Mouse (Mus musculus) adrenal gland, adult 8-10 months (tissue): Measurements from ENCODE around the gene Plscr3. TPM values are rescaled to one million over a fixed set of nuclear protein-coding genes. Genes with fewer than 3 reads are reported as not detected.
A peak's percentile ranks its signal among the peaks of the same experiment; 100 is the strongest.
"Not testable (repeated sequence)": the region's sequence is repeated elsewhere in the genome, so short reads cannot be mapped to it uniquely, and the experiment has no call there.

ENCODE experiments used
- DNase-seq: peaks from one replicate; pipeline ENCODE4 v3.0.0; 2022
- total RNA-seq, 4 experiments: library from RNA; stranded (reverse); gene quantifications; 2 replicates each; pipeline ENCODE4 v1.2.4; 2022

Plscr3 gene
- total RNA-seq, 4 experiments from 2014 or later: 40.2 to 69.1 (median 62.1) TPM

DNA sequence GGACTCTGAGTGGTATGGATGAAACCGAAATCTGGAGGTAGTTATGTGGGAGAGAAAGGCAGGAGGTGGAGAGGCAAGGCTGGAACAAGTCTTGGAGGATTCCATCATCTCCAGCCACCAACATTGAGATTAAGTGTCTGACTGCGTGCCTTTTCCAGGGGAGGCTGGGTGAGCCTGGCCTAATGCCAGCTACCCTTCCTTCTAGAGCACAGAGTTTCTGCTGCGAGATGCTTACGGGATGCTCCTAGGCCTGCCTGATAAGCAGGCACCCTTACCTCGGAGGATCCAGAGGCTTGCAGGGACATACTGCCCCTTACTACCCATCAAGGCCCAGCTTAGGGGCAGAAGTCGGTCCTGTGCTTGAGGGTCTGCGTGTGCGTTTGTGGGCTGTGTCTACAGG is 12.6 kb upstream of the Plscr3 start:
- DNase-seq: no peak

DNA sequence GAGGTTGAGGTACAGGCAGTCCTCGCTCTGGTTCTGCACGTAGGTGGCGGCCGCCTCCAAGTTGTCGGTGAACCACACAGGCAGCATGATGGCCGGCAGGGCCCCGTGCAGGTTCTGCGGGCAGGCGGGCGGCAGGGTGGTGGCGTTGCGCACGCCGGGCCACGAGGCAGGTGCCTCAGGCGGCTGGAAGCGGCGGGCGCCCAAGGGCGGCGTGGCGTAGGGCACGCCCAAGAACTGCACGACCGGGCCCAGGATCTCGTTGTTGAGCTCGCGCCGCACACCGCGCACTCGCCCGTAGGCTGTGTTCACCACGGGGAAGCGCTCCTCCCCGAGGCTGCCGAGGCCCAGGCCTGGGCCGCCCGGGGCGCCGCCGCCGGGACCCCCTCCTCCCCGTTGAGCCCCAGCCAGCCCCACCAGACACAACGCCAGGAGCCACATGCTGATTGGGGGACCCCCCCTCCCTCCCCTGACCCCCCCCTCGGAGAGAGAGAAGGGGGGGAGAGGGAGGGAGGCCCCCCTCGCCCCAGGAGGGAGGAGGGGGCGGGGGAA is 12.1 kb upstream of the Plscr3 start:
- no peak for DNase-seq

DNA sequence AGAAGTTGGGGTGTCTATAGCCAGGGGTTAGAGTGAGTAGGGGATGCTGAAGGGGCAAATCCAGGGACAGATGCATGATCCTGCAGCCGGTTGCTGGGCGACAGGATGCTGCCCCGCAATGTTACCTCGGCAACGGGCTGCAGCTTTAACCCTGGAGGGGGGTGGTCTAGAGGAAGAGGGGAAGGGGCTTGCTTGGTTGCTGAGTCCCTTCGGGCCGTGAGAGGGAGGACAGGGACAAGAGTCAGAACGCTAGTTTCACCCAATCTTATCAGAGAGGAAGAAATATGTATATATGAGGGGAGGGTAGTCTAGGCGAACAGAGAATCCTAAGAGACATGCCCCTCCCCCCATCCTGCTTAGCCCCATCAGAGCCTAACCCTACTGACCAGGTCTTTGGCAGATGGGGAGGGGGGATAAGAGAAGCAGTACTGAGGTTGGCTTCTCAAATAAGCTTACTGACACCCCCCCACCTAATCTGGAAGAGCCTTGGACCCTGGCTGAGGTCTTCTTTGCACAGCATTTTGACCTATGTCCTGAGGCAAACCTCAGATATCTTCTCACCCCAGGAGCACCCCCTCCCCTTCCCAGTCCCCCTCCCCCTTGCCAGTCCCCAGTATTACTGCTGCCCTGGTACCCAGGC is 10.7 kb upstream of the Plscr3 start:
- no peak for DNase-seq

DNA sequence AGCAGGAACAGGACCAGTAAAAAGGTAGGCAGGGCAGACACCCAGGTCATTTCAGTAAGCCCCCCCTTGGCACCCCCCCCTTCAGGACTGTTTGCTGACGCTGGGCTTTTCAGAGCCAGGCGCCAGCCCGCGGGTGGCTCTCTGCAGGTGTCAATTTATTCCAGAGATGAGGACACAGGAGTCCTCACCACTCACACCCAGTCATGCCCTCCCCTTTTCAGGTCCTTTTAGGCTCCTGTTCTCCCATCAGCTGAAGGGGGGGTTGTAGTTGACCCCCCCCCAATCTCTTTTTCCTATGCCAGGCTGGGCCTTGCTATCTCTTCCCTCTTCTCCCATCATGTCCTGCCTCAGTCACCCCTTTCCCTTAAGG is 10.2 kb upstream of the Plscr3 start:
- no peak for DNase-seq

DNA sequence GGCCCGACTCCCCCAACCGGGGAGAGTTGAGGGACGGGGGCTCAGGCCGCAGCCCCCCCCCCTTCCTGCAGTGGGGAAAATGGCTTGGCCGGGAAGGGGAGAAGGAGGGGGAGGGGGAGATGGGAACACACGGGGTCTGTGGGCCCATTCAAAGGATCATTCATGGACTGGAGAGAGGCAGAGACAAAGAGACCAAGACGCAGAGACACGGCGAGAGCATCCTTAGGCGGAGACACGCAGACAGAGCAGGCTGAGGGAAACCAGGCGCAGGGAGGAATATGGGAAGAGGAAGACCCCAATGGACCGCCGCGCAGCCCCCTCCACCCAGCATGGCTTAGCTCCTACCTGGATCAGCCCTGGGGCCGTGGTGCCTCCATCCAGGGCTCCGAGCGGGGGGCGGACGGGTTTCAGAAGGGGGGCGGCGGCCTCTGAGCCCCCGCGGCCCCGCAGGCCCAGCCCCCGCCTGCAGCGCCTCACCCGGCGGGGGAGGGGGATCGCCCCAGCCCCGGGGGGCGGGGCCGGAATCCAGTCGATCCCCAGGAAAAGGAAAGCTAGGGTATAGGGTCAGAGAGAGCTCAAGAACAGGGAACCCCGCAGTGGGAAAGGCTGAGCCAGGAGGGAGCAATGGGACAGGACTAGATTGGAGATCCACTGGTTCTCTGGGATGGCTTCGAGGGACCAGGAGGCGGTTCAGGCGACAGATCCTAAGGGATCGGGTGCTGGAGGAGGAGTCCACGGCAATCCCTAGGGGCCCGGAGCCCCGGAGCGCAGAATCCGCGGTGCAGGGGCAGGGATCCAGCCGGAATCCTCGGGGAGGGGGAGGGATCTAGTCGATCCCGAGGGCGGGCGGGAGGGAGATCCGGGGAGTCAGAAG is 9.2 kb upstream of the Plscr3 start:
- DNase-seq: peak; percentile 31

DNA sequence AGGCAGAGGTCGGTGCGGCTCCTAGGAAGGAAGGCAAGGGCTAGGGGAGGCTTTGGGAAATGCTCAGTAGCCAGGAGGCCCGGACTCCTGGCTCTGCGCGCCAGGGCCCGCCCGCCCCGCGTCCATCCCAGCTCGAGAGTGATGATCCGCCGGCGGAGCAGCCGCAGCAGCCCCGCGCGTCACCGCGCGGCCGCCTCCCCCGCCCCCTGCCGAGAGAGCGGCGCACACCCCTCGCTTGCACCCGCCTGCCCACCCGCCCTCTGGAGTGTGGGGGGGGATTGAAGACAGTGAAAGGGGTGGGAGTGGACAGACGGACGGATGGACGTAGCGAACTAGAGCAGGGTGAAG is 8.6 kb upstream of the Plscr3 start, which contains the start of gene Nlgn2:
TSS of gene Nlgn2 (minus strand) at position 181 of the 348 bp plus-strand sequence.
- no peak for DNase-seq

DNA sequence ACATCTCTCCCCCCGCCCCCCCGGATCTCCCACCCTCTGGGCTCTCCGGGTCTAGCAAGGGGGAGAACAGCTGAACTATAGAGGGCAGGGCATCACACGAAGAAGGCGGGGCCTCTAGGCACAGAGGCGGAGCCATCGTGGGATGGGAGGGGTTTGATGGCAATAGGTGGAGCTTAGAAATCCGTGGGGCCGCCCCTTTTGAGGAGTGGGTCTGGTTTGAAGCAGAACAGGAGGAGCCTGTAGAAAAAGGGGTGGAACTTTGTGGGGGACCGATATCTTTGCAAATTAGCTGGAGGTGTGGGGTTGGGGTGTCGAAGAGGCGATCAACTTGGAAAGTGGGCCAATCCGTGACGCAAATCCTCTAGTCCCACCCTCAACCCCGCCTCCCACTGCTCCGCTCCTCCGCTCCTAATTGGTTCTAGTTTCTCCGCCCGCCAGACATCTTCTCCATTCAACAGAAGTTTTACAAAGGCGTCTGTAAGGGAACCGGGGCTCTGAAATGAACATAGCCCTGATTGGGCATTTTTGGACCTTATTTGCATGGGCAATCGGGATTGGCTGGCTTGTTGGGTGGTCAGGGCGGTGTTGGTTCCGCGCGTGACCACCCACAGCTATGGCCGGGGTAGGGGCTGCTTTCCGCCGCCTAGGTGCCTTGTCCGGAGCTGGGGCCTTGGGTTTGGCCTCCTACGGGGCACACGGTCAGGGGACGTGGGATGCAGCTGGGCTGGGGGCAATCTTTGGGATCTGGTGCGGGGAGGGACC is 8.0 kb upstream of the Plscr3 start, which contains the start of gene Tmem256:
TSS of gene Tmem256 (plus strand) at position 563 of the 762 bp plus-strand sequence.
- DNase-seq: peak; percentile 96

DNA sequence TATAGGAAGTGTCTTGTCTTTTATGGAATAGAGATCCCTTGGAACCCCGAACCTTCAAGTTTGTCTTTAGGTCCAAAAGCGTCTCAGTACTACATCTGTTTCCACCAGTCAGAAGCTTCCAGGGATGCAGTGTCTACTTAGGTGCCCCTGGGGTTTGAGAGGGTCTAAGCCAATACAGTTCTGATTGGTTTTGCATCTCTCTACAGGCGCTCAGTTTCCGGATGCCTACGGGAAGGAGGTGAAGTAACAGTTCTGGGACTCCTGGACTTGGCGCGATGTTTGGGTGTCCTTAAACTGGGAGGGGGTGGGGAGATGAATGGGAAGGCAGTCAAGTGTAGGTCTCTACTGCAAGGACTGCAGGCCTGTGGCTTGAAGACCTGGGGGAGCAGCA is 7.5 kb upstream of the Plscr3 start:
- no peak for DNase-seq

DNA sequence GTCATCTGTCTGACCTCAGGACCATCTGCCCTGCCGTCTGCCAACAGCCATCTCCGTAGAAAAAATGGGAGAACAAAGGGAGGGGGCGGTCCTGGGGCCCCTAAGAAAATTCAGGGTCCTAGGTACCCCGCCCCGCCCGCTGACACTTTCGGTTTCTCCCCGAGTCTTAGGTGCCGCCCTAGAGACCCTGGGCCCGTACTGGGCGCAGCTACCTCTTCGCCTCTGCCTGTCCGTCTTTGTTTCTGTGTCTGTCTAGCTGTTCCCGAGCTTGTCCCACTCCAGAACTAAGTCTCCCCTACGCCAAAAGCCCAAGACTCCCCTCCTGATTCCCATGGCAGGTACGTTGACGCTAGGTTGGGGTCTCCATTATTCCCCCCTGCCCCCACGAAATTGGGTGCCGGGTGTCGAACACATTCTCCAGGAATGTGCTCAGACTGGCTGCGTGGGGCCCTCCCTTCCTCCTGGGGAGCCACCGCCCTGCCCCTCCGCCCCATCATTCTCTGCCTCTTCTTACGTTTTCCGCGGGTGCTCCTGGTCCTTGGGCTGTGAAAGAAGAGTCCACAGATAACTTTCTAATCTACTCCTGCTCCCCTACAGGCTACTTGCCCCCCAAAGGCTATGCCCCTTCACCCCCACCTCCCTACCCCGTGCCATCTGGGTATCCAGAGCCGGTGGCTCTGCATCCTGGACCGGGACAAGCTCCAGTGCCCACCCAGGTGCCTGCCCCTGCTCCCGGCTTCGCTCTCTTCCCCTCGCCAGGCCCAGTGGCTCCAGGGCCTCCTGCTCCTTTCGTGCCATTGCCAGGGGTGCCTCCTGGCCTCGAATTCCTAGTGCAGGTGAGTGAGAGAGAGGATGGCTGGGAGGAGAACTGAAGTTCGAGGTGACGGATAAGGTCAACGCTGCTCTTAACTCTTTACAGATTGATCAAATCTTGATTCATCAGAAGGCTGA is 837 bp downstream of the Plscr3 start:
- no peak for DNase-seq

DNA sequence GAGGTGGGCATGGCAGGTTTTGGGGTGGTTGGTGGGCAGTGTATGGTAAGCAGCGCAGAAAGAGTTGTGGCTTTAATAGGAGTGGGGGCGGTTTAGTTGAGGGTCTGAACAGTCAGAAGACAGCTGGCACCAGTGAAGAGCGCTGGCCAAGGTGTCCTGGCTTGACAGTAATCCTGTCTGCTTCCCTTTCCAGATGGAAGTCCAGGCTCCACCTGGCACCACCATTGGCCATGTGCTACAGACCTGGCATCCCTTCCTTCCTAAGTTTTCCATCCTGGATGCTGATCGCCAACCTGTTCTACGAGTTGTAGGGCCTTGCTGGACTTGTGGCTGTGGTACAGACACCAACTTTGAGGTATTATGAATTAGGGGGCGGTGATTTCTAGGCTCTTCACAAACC is 1.8 kb downstream of the Plscr3 start:
- no peak for DNase-seq

DNA sequence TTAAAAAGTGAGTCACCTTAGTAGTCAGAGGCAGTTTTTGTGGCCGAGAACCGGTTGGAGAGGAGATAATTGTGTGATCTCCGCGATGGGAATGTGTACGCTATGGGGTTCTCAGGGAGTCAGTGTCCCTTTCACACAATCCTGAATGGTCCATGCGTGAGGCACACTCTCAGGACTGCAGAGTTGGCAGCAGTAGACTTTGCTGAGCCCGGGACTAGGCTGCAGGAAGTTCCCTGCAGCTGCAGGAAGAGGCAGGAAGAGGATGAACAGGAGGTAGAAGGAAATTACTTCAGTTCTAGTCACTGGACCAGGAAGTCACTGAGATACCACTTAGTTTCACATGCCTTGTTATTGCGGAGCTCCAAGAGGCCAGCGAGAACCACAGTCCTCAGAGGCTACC is 3.0 kb downstream of the Plscr3 start:
- DNase-seq: no peak

DNA sequence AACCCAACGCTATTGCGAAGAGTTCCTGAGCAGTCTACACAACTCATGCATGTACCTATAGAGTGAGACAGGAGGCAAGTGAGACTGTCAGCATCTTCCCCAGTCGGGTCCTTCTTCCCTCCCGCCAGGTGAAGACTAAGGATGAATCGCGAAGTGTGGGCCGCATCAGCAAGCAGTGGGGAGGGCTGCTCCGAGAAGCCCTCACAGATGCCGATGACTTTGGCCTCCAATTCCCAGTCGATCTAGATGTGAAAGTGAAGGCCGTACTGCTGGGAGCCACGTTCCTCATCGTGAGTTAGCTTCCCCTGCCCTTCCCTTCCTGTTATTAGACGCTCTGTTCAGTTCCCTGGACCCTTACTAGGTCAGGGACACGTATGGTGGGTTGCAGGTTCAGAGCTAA is 3.7 kb downstream of the Plscr3 start:
- DNase-seq: no peak

DNA sequence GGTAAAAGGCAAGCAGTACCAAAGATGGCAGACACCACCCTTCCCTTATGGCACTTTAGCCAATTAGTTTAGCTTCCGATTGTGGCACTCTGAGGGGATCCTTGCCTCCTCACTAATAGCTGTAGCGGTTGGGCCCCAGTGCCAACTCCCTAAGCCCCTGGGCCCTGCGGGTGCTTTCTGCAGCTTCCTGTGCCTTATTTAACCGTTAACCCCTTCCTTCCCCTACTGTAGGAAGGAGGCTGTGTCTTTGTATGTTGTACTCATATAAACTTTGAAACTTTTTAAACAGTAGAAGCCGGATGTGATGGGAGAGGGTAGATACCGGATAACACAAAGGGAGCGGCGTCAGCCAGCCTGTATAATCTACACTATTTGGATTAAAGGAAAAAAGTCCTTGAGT is 4.6 kb downstream of the Plscr3 start:
- no peak for DNase-seq

DNA sequence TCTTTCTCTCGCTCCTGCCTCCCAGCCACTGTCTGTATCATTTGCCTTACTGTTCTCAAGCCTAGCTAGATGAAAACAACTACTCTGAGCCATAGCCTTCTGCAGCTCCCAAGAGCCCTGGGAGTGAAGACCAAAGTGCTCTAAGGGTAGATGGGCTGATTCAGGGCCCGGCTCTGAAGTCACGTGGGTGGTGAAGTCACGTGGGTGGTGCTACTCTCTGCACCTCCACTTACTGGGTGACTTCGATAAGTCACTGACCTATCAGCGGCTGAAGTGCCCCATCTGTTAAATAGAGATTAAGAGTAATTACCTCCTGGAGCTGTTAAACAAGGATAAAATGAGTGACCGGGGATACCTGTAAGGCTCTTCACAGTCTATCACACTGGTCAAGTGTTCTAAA is 7.8 kb downstream of the Plscr3 start:
- DNase-seq: no peak

DNA sequence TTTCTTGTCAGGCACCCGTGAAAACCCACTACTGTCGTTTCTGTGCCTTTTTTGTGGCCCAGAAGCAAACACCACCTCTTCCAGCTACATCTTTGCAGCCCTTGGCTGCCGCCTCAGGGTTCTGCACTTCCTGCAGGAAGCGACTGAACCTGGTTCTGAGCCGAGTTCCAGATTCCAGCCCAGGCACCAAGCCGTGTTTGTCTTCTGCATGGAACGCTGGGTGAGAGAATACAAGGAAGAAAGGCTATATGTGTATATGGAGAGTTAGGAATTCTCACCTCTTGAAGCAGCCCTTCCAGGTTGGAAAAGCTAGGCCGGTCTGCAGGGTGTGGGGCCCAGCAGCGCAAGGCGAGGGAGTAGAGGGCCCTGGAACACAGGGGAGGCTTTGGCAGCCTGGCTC is 8.5 kb downstream of the Plscr3 start:
- DNase-seq: no peak

DNA sequence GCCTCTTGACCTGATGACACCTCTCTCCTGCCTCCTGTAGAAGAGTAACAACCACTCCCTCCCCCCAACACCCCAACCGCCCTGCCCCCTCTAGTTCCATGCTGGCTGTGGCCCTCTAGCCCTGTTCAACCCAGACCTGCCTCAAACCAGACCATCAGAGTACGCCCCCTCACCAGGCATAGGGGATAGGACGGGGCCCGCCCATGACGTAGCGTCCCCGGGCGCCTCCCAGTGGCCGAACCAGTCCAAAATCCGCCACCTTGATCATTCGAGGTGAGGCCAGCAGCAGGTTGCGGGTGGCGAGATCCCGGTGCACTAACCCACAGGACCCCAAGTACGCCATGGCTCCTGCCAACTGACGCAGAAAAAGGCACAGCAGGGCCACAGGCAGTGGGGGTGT is 9.2 kb downstream of the Plscr3 start:
- no peak for DNase-seq

DNA sequence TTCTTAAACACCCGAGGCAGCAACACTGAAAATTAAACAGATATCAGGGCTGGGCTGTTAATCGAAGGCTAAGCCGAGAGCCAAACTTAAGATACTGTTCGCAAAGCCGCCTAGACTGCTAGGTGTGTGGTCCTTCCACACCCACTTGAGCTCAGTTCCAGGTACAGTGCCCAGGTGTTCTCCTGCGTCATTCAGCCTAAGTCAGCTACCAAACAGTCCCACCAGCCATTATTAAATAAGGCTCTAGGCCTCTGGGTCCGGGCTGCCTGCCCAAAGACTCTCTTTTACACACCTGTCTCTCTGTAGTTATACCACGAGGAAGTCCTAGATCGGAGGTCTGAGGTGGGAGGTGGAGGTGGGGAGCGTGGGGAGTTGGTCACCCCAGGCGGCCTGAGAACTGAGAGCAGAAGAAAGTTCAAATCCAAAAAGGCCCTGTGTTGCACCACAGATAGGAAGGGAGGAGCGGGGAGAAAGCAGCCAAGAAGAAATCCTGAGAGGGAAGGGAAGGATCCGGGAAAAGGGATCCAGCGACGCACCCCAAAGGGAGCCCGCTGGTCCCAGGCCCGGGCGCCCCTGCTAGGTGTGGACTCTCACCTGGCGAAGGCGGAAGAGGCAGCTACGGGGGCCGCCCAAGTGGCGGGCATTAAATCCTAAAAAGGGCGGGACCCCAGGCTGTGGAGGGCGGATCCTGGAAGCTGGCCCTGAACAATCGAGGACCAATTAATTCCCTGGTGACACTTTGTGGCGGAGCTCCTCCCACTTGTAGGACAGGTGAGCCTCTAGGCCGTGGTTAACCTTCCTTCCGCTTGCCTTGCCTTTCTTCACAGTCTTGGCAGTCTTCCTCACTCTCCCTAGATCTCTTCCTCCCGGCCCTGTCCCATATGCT is 12.2 kb downstream of the Plscr3 start, which contains the start of gene Tnk1:
TSS of gene Tnk1 (minus strand) at position 618 of the 886 bp plus-strand sequence.
- no peak for DNase-seq

DNA sequence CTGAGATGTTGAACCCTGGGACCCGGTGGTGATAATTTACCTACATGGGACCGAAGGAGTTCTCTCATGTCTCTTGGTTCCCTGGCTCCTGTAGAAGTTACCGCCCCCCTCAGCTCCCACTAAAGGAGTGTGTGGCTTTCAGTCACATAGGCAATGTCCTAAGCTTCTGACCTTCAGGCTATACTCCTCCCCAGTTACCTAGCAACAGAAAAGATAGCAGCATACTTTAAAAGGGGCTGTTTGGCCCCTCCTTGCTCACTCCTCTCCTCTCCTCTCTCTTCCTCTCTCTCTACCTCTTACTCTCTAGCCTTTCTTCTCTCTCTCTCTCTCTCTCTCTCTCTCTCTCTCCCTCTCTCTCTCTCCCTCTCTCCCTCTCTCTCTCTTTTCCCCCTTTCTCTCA is 17.6 kb downstream of the Plscr3 start:
- DNase-seq: not testable (repeated sequence)

DNA sequence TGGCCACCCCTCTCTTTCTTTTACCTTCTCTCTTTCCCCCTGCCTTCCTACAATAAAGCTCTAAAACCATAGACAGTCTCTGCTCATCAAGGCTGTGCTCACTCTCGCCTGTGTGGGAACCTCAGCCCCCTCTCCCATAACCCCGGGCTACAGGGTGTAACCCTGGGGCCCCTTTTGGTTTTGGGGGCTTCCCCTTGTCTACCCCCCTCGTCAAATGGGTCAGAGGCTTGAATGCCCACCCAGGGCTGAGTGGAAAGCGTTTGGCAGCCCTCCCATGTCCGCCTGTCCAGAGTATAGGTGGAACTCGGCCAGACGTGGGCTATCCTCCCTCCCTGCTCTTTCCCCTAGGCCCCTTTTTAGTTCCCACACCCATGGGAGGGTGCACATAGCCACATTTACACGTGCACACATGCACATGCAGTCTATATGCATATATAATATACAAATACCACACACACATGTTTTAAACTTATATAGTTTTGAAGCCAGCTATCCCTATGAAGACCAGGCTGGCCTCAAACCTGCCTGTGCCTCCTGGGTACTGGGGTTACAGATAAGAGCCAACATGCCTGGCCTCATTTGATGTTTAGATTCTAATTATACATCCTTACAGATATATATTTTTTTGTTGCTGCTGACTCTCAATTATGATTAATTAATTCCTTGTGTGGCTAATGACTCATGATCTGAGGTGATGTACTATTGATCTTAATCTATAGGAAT is 18.1 kb downstream of the Plscr3 start:
- no peak for DNase-seq

DNA sequence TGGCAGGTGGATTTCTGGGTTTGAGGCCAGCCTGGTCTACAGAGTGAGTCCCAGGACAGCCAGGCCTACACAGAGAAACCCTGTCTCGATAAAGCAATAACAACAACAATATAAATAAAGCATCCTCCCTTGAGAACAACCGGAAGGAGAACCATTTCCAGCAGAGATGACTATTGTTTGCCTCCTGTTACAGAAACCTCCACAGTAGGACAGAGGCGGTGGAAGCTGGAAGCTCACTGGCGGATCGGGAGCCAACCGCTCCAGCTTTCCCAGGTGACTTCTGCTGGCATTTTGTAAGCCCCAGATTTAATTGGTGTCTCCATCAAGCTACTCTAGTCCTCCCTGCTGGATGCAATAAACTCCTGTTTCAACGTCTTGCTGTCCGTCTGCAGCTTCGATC is 19.4 kb downstream of the Plscr3 start:
- no peak for DNase-seq
